Mouse (Mus musculus) urinary bladder, postnatal 25 days (tissue): ENCODE measurements around the gene Cnpy1.

Experiments used
- DNase-seq: peaks from one replicate; pipeline ENCODE4 v3.0.0; 2022; ENCODE audit warnings: low spot score

Gene Cnpy1

GRCm38 (mm10) chr5:28165358-28166255, 80.0 kb downstream of the Cnpy1 start, which contains the start of gene En2:
Gene En2, plus strand, starts transcription at chr5:28165694.
- no peak for DNase-seq

DNA sequence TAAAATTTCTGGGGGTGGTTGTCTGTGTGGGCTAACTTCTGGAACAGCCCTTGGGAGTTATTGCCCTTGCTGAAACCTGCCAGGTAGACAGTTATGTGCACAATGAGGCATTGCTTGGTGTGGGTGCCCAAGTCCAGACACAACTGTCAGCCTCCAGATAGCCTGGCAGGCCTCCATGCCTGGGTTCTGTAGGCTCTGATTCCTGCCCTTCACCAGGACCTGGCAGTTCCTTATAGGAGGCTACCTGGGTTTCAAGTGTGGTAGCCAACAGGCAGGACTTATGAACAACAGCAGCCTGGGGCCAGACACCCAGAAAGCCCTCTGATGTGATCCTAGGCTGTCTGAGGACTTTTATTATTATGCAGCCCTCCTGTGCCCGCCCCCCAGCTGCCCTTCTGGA, 81.7 kb downstream of the Cnpy1 start:
- DNase-seq, result no peak

DNA sequence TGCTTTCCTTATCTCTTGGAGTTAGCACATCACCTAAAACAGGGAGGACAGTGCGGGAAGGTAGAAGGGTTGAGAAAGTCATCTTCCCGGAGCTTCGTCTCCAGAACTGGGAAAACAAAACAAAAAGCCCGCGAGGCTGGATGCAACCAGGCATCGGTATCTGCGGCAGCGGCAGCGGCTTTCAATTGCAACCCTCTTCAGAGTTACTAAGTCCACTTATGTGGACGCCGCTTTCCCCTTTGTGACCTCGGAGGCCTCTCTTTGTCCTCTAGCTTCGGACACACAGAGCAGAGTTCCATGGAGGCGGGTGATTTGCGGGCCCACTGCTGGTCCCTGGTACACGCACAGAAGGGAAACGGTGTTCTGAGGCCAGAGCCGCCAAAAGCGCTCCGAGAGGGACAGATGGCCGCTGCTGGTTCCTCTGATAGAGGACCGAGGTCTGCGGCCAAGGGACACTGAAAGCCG, 83.6 kb downstream of the Cnpy1 start:
- no peak for DNase-seq

DNA sequence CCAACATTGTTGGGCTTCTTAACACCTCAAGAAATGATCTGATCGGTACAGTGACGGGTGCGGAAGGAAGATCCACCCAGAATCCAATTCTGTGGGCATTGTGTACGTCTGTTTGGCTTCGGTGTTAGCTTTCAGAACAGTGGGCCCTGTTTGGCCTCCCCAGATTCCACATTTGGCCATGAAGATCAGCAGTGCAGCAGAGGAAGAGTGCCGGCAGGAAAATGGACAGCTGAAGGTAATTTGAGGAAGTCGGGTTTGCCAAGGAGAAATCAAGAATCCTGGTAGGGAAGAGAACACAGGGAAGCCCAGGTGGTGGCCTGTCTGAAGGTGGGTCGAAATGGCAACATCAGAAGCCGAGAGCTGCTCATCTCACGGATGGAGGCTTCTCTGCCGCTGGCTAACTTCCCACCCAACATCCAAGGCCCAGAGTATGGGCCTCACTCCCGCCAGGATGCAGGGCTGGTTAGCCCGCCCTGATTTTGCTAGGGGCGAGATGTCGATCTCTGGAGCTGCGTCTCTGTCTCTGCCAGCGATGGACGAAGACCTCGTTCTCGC, 84.1 kb downstream of the Cnpy1 start:
- DNase-seq, result no peak

- DNase-seq, result no peak
These were observed 85.6 kb downstream of the Cnpy1 start for GRCm38 (mm10) chr5:28159891-28160470.

DNA sequence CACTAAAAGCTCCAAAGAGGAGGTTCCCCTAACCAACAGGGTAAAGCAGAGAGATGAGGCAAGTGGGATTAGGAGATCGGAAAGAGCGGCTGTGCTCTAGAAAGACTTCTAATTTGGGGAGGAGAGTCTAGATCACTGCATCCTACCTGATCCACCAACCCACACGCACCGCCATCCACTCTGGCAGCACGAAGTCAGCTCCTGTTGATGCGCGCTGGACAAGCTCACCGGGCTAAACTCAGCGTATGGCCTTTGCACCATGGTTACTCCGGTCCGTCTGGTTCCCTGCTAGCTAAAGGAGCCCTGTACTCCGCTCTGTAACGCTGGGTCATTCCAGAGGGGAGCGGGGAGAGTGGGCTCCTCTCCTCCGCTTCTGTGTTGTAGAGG, 86.5 kb downstream of the Cnpy1 start:
- no peak for DNase-seq

GRCm38 (mm10) chr5:28158308-28159071, 87.1 kb downstream of the Cnpy1 start:
- DNase-seq, result no peak

DNA sequence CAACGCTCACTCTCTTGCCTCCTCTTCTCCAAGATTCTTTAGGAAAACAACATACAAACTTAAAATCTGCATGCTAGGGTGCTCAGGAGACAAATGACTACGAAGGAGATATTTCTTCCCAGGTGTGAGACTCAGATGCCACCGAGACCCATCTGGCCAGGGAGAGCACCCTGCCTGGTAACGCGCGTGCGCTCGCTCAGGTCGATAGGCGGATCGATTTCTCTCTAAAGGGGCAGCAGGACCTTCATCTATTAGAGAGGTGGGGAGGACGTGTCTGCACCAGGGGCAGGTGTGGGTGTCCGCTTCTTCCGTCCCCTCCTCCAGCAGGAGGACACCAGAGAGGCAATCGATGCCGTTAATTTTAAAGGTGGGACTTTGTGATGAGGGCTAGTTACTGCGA, 87.8 kb downstream of the Cnpy1 start:
- DNase-seq, result no peak

- DNase-seq, result no peak
These were observed 88.4 kb downstream of the Cnpy1 start for GRCm38 (mm10) chr5:28157044-28157730.
